Mouse (Mus musculus): ENCODE measurements around the gene Rhox3c.
"Not testable (repeated sequence)": the region's sequence is repeated elsewhere in the genome, so short reads cannot be mapped to it uniquely, and the experiment has no call there.

- TF ChIP-seq CTCF (IDR thresholded peaks at IDR 0.05; ENCODE audit: insufficient read depth, low read length); POLR2A (IDR thresholded peaks at IDR 0.05; ENCODE audit: borderline replicate concordance, extremely low read depth, low read depth, low read length): not testable (repeated sequence)
These were observed 55.7 kb downstream of the Rhox3c start, which contains the start of gene Rhox4d for GRCm38 (mm10) chrX:37514059-37514458.
